Mouse (Mus musculus): Measurements from ENCODE around the gene Ccdc22.

DNA sequence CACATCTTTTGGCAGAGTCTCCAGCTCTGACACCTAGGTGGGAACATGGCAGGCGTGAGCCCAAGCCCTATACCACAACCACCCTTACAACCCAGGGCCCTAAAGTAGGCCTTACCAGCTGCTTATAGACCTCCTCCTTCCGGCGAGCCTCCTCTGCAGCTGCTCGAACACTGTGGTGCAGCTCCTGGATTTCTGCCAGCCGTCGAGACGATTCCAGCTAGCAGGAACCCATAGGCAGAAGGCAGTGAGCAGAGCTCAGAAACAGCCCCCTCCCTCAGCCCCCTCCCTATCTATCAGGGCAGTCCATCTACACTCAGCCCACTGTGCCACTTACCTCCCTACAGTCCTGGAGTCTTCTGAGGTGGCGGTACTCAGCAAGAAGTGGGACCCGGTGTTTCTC, 9.9 kb downstream of the Ccdc22 start:
- no peak for TF ChIP-seq POLR2A (IDR thresholded peaks at IDR 0.05; ENCODE audit: insufficient read length, low read depth)
- TF ChIP-seq TCF12 (IDR thresholded peaks at IDR 0.05; ENCODE audit: insufficient read depth, poor library complexity, severe bottlenecking), result no peak
- no peak for TF ChIP-seq USF1 (IDR thresholded peaks at IDR 0.05; ENCODE audit: low read depth)
- TF ChIP-seq E2F4 (IDR thresholded peaks at IDR 0.05; ENCODE audit: insufficient read depth), result no peak

Data from myocyte (in vitro differentiated cells).